Mouse (Mus musculus) midbrain, embryonic 10.5 days (tissue): ENCODE results near the gene Sp1. TPM values are rescaled to one million over a fixed set of nuclear protein-coding genes. Genes with fewer than 3 reads are reported as not detected.

Source experiments
- DNase-seq: peaks from one replicate; pipeline ENCODE4 v3.0.0-alpha.2; 2017; ENCODE audit warnings: low spot score
- H3K27ac ChIP-seq: fragments of 300-500 bp; sonication (generic); replicated peaks from 2 replicates; pipeline ENCODE4 v1.5.1; 2016; ENCODE audit warnings: mild to moderate bottlenecking
- H3K27me3 ChIP-seq: fragments of 300-500 bp; sonication (generic); 2 replicates; pipeline ENCODE4 v1.6.1; 2016; ENCODE audit warnings: low read depth, mild to moderate bottlenecking; ENCODE audit not compliant: poor library complexity, severe bottlenecking
- H3K36me3 ChIP-seq: fragments of 300-500 bp; sonication (generic); 2 replicates; pipeline ENCODE4 v1.6.1; 2016; ENCODE audit warnings: mild to moderate bottlenecking, moderate library complexity
- H3K4me1 ChIP-seq: fragments of 300-500 bp; sonication (generic); 2 replicates; pipeline ENCODE4 v1.6.1; 2016
- H3K4me3 ChIP-seq: fragments of 300-500 bp; sonication (generic); 2 replicates; pipeline ENCODE4 v1.5.1; 2016; ENCODE audit warnings: mild to moderate bottlenecking, moderate library complexity
- H3K9me3 ChIP-seq: fragments of 300-500 bp; sonication (generic); replicated peaks from 2 replicates; pipeline ENCODE4 v1.6.1; 2016; ENCODE audit warnings: mild to moderate bottlenecking
- WGBS: fragments of 180-500 bp; shearing (Covaris S2); methylation state at CpG from one replicate; pipeline ENCODE4 v1.1.7; 2016; 5-methylcytosine and 5-hydroxymethylcytosine counted together
- polyA plus RNA-seq: library from polyadenylated mRNA; unstranded; fragments of >200 nt; fragmentation: Nextera tagmentation; extraction: Ambion mirVana; gene quantifications from 2 replicates; pipeline ENCODE4 v1.2.1, GENCODE M21; 2016

Sp1 gene
- polyA plus RNA-seq, 1 experiment from 2014 or later, result 7.9 TPM

DNA sequence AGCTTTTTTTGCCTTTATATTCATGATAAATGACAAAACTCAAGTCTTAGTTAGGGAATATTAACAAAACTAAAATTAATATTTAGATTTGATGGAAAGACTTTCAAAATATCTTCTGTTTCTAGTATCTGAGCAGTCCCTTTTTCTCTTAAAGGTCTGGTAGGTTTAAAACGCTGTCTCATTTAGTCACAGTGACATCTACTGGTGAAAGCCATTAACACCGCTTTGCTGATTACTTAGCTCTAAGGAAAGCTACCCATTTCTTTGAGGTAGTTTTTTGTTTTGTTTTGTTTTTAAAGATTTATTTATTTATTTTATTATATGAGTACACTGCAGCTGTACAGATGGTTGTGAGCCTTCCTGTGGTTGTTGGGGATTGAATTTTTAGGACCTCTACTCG lies 15.5 kb downstream of the Sp1 start:
- Histone ChIP-seq H3K4me3 (no peak overlapping the region), H3K4me1 (no peaks in the 10 kb centered on the region), H3K27me3 (no peaks in the 10 kb centered on the region), H3K9me3 (no peaks in the 10 kb centered on the region), H3K27ac (no peak overlapping the region), H3K36me3 (peaks cover 87% of the 10 kb centered on the region)
- WGBS, result 64% methylated on average over 3 of the region's 3 CpGs
- no peak for DNase-seq

DNA sequence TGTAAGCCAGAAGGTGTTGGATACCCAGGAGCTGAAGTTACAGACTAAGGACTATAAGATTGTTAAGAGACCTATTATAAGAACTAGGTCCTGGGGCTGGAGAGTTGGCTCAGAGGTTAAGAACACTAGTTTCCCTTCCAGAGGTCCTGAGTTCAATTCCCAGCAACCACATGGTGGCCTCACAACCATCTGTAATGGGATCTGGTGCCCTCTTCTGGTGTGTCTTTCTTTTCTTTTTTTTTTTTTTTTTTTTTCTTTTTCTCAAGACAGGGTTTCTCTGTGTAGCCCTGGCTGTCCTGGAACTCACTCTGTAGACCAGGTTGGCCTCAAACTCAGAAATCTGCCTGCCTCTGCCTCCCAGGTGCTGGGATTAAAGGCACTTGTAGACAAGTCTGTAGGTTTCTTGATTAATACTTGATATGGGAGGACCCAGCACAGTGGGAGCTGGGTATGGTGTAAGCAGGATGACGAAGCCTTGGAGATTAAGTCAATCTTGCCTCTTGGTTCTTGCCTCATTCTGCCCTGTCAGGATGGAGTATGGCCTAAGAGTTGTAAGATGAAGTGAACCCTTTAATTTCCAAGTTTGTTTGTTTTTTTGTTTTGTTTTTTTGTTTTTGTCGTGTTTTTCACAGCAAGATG lies 17.8 kb downstream of the Sp1 start:
- H3K9me3 ChIP-seq, result no peaks in the 10 kb centered on the region
- peaks cover 86% of the 10 kb centered on the region for H3K36me3 ChIP-seq
- no peaks in the 10 kb centered on the region for H3K27me3 ChIP-seq
- H3K27ac ChIP-seq, result no peak overlapping the region
- no peaks in the 10 kb centered on the region for H3K4me1 ChIP-seq
- no peak overlapping the region for H3K4me3 ChIP-seq
- WGBS, result 92% methylated on average over 2 of the region's 2 CpGs
- no peak for DNase-seq

DNA sequence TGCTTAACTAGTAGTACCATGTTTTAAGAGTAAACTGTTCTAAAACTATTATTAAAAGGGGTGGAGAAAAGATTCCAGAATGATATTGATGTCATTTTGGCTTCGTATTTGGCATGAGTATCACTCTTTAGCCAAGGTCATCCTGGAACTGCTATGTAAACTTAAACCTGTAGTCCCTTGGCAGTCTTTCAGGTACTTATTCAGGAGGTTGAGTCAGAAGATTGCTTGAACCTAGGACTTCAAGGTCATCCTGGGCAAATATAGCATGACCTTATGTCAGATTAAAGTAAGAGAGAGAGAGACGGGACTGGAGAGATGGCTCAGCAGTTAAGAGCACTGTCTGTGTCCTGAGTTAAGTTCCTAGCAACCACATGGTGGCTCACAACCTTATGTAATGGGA lies 18.7 kb downstream of the Sp1 start:
- Histone ChIP-seq H3K36me3 (peaks cover 86% of the 10 kb centered on the region), H3K9me3 (no peaks in the 10 kb centered on the region), H3K27ac (no peak overlapping the region), H3K4me1 (no peaks in the 10 kb centered on the region), H3K27me3 (no peaks in the 10 kb centered on the region), H3K4me3 (no peak overlapping the region)
- WGBS, result 91% methylated on average over 2 of the region's 2 CpGs
- no peak for DNase-seq

DNA sequence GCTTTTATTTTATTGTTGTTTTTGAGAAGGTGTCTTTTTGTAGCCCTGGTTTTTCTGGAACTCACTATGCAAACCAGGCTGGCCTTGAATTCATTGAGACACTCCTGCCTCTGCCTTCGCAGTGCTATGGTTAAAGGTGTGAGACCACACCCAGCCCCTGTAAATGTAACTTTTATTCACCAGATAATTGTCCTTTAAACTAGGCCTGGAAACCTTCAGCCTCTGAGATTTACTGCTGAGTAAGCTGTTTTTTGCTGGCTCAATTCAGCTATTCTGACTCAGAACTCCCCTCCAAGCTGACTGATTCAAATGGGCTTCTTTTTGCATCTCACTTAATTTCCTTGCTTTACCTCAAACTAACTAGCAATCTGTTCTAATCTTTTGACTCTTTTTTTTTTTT lies 21.0 kb downstream of the Sp1 start:
- Histone ChIP-seq H3K4me3 (no peak overlapping the region), H3K4me1 (no peaks in the 10 kb centered on the region), H3K36me3 (peaks cover 96% of the 10 kb centered on the region), H3K27me3 (no peaks in the 10 kb centered on the region), H3K27ac (no peak overlapping the region), H3K9me3 (no peaks in the 10 kb centered on the region)
- 95% methylated on average over 1 of the region's 1 CpGs for WGBS
- DNase-seq, result no peak

DNA sequence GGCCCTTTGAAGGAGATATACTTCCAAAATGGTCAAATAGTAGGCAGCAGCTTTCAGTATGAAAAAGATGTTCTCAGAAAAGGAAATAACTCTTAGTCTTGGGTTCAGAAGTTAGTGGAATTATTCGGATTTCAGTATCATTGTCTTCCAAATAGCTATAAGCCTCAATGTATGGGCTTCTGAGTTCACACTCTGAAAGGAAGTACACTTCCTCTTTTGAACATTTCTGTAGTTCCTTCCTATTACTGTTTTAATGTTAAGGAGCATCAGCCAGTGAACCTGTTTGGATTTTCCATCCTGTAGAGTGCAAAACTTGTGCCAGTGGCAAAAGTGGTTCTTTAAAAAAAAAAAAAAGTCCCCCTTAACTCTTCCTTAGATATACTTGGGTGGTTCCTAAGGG lies 26.1 kb downstream of the Sp1 start:
- 92% methylated on average over 1 of the region's 1 CpGs for WGBS
- H3K27ac ChIP-seq, result no peak overlapping the region
- H3K36me3 ChIP-seq, result peaks cover 95% of the 10 kb centered on the region

DNA sequence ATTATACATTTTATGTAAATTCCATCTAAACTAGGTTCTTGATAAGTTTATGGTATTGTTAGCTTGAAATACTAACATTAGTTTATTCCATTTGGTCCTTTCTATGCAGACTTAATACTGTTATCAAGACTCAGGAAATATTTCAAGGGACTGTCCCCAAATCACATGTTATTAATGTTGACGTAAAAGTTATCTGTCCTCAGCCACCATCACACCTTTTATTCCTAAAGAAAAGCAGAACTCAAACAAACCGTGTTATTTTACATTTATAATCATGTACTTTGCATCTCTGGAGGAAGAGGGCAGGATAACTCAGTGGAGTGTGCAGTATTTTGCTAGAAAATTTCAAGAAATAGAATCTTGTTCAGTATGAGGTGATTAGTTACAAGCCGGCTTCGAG lies 27.2 kb downstream of the Sp1 start:
- no peaks in the 10 kb centered on the region for H3K9me3 ChIP-seq
- H3K27me3 ChIP-seq, result no peaks in the 10 kb centered on the region
- no peaks in the 10 kb centered on the region for H3K4me1 ChIP-seq
- no peak overlapping the region for H3K4me3 ChIP-seq
- peaks cover 91% of the 10 kb centered on the region for H3K36me3 ChIP-seq
- no peak for DNase-seq
- 96% methylated on average over 4 of the region's 4 CpGs for WGBS
- no peak overlapping the region for H3K27ac ChIP-seq

More for the DNA sequence above, 26.1 kb downstream of the Sp1 start:
- Histone ChIP-seq H3K9me3 (no peaks in the 10 kb centered on the region), H3K4me3 (no peak overlapping the region), H3K27me3 (no peaks in the 10 kb centered on the region), H3K4me1 (no peaks in the 10 kb centered on the region)
- no peak for DNase-seq

DNA sequence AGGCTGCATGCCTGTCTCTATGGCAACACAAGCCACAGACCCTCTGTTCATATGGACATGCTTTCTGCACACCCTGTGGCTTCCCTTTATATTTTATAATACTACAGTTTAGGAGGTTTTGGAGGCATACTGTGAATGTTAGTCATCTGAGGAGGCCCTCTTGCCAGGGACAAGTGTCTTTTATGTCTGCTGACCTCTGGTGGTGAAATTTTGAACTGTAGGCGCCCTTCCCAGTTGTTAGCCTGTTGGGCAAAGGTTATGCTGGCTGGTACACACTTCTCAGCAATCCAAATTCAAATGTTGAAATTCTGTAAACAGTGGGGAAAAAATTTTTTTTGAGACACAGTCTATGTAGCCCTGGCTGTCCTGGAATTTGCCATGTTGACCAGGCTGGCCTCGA lies 36.5 kb downstream of the Sp1 start:
- H3K4me1 ChIP-seq, result peaks cover 9% of the 10 kb centered on the region
- no peak overlapping the region for H3K27ac ChIP-seq
- peak; percentile 81 for DNase-seq
- H3K36me3 ChIP-seq, result peaks cover 8% of the 10 kb centered on the region; the same call in 1 of the 2 replicates
- H3K27me3 ChIP-seq, result no peaks in the 10 kb centered on the region
- no peak overlapping the region for H3K4me3 ChIP-seq
- WGBS, result 45% methylated on average over 2 of the region's 2 CpGs
- H3K9me3 ChIP-seq, result no peaks in the 10 kb centered on the region

DNA sequence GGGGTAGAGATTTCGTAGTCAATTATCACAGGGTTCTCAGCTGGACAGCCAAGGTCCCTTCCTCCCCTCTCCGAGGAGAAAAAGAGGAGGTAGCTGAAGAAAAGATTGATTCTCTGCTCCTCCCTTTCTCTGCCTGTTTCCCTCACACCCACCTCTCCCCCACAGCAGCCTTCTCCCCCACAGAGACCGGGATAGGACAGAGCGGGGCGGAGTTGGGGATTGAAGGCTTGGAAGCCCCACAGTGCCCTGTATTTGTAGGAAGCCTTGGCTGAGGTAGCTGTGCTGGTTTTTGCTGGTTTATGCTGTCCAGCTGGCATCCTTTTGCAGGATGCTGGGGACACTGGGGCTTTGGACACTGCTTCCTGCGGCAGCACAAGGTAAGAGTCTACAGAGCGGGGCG lies 39.2 kb downstream of the Sp1 start, which contains the start of gene Amhr2:
Gene Amhr2 (plus strand): TSS at position 222 of the 400 bp plus-strand sequence.
- no peak for DNase-seq
- Histone ChIP-seq H3K36me3 (no peaks in the 10 kb centered on the region), H3K27me3 (no peaks in the 10 kb centered on the region), H3K27ac (no peak within 1 kb of the TSS), H3K4me1 (peaks cover 9% of the 10 kb centered on the region), H3K9me3 (no peaks in the 10 kb centered on the region), H3K4me3 (no peak within 1 kb of the TSS)
- WGBS, result 68% methylated on average over 8 of the region's 8 CpGs

DNA sequence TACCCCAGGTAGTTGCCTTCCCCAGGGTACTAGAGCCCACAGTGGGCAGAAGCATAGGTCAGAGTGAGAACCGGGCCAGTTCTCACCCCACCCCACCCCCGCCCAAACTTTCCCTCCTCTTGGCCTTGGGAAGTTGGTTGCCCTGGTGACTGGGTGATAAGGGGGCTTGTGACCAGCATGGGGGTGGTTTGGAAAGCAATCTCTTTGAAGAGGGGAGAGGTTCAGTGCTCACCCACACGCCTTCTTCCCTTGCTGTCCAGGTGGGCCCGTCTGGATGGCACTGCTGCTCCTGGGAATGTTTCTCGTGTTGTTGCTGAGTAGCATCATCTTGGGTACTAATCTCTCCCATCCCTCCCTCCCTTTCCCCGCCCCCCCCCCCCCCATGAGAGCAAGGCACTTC lies 40.5 kb downstream of the Sp1 start:
- no peaks in the 10 kb centered on the region for H3K27me3 ChIP-seq
- no peak for DNase-seq
- H3K27ac ChIP-seq, result no peak overlapping the region
- H3K36me3 ChIP-seq, result no peaks in the 10 kb centered on the region
- no peaks in the 10 kb centered on the region for H3K9me3 ChIP-seq
- WGBS, result 65% methylated on average over 5 of the region's 6 CpGs
- H3K4me1 ChIP-seq, result peaks cover 11% of the 10 kb centered on the region
- H3K4me3 ChIP-seq, result no peak overlapping the region

DNA sequence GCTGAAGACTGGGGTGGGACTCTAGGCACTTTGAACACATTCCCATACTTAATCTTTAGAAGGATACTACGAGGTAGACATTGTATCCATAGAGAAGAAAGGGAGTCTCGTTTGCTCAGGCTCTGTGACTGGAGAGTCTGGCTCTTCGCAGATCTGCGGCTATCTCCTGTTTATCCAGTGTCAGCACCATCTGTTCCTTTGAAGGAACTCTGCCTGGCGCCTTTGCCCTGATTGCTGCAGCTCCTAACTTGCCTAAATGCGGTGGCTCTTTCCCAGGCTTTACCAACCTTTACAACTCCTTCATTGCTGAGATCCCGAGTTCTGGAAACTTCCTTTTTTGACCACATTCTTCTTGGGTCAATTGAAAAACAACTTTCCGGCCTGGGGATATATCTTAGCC lies 43.4 kb downstream of the Sp1 start:
- H3K27me3 ChIP-seq, result no peaks in the 10 kb centered on the region
- H3K4me3 ChIP-seq, result no peak overlapping the region
- no peaks in the 10 kb centered on the region for H3K9me3 ChIP-seq
- 70% methylated on average over 8 of the region's 8 CpGs for WGBS
- no peak overlapping the region for H3K27ac ChIP-seq
- H3K36me3 ChIP-seq, result no peaks in the 10 kb centered on the region
- DNase-seq, result no peak
- H3K4me1 ChIP-seq, result peaks cover 11% of the 10 kb centered on the region

DNA sequence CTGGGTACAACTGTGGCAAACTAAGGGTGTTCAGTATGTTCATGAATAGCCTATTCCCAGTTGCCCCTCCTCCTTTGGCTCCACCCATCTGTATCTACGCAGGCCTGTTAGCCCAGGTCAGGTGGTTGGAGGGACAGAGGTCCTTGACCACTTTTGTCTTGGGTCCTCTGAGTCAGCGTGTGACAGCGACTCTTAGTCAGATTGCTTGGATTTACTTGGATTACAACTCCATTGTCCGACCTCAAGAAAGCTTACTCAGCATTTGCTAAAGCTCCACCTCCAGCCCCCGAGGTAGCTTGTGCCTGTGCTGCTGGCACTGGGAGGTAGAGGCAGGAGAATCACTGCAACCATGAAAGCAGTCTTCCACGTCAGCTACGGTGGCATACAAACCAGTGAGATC lies 45.0 kb downstream of the Sp1 start:
- Histone ChIP-seq H3K36me3 (no peaks in the 10 kb centered on the region), H3K27me3 (no peaks in the 10 kb centered on the region), H3K4me1 (peaks cover 7% of the 10 kb centered on the region), H3K9me3 (no peaks in the 10 kb centered on the region), H3K4me3 (no peak overlapping the region), H3K27ac (no peak overlapping the region)
- WGBS, result 32% methylated on average over 7 of the region's 7 CpGs
- DNase-seq, result no peak

DNA sequence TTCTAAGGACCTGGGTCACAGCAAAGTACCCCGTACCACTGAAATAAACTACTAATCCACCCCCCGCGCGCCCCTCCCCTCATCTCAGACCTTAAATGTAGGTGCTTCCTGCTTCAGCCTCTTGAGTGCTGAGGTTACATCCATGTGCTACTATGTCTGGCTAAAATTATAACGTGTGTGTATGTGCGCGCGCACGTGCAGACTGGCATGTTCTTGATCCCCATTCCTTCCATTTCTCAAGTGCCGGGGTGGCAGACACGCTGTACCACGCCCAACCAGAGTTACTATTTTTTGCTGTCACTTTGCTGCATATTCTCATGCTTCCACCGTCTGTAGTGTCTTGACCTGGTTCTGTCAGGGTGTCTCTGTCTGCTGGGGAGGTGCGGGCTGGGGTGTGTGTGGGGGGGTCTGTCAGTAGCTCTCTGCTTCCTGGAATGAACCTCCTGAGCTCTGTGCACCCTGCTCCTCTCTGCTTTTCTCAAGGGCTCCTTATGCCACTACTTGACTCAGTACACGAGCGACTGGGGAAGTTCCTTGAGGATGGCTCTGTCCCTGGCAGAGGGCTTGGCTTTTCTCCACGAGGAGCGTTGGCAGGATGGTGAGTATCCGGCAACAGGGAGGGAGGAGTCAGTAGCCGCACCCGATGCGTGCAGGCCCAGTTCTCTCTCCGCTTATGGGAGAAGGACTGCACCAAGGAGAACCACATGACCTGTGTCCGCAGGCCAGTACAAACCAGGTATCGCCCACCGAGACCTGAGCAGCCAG lies 45.9 kb downstream of the Sp1 start:
- H3K9me3 ChIP-seq, result no peaks in the 10 kb centered on the region
- 82% methylated on average over 26 of the region's 26 CpGs for WGBS

DNA sequence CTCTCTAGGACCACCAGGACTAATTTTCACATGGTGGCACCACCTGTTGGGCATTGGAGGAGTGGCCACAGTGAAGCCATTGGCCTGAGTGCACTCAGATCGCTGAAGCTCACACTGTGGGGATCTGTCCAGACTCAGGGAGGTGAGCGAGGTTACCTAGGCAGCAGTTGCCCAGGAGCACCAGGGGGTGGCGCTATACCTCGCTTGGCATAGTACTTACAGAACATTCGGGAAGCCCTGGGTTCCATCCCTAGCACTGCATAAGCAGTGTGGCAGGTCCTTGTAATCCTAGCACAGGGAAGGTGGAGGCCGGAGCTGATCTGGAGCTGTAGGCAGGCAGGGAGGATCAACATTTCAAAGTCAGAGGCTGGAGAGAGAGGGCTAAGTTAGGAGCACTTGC lies 50.0 kb downstream of the Sp1 start:
- 40% methylated on average over 6 of the region's 6 CpGs for WGBS
- Histone ChIP-seq H3K27me3 (no peaks in the 10 kb centered on the region), H3K36me3 (no peaks in the 10 kb centered on the region), H3K9me3 (no peaks in the 10 kb centered on the region), H3K27ac (no peak overlapping the region), H3K4me1 (peaks cover 28% of the 10 kb centered on the region), H3K4me3 (no peak overlapping the region)
- DNase-seq, result peak; percentile 27

More for the DNA sequence above, 45.9 kb downstream of the Sp1 start:
- Histone ChIP-seq H3K4me3 (no peak overlapping the region), H3K27me3 (no peaks in the 10 kb centered on the region), H3K36me3 (no peaks in the 10 kb centered on the region), H3K27ac (no peak overlapping the region), H3K4me1 (0 out of 2 replicates have a peak, but pooled peaks cover 2% of the 10 kb centered on the region)
- no peak for DNase-seq
